Mouse (Mus musculus): ENCODE measurements around the gene Cpne4. TPM values are rescaled to one million over a fixed set of nuclear protein-coding genes. Genes with fewer than 3 reads are reported as not detected.

Gene Cpne4
- polyA plus RNA-seq, 1 experiment from 2014 or later = 0.34 TPM

GRCm38 (mm10) chr9:104912686-104913085 is 365.6 kb downstream of the Cpne4 start:
- H3K4me1 ChIP-seq (replicated peaks) = no peaks in the 10 kb centered on the region
- WGBS = 71% methylated on average over 2 of the region's 2 CpGs
- H3K4me3 ChIP-seq = no peak overlapping the region
- H3K27me3 ChIP-seq (ENCODE audit: insufficient read depth, poor library complexity, severe bottlenecking) = no peaks in the 10 kb centered on the region
- H3K27ac ChIP-seq = no peak overlapping the region
- no peaks in the 10 kb centered on the region for H3K9me3 ChIP-seq
- no peaks in the 10 kb centered on the region for H3K36me3 ChIP-seq
- DNase-seq (ENCODE audit: low spot score) = no peak

- H3K9me3 ChIP-seq = no peaks in the 10 kb centered on the region
- DNase-seq (ENCODE audit: low spot score) = no peak
- no peak overlapping the region for H3K27ac ChIP-seq
- WGBS = 82% methylated on average over 2 of the region's 2 CpGs
- no peaks in the 10 kb centered on the region for H3K27me3 ChIP-seq (ENCODE audit: insufficient read depth, poor library complexity, severe bottlenecking)
- H3K4me3 ChIP-seq = no peak overlapping the region
- no peaks in the 10 kb centered on the region for H3K36me3 ChIP-seq
- no peaks in the 10 kb centered on the region for H3K4me1 ChIP-seq (replicated peaks)
Observed at GRCm38 (mm10) chr9:104913327-104913726, 366.2 kb downstream of the Cpne4 start.

- H3K27ac ChIP-seq = no peak overlapping the region
- WGBS = 92% methylated on average over 4 of the region's 4 CpGs
Observed at GRCm38 (mm10) chr9:104921197-104921596, 374.1 kb downstream of the Cpne4 start.

GRCm38 (mm10) chr9:104922051-104922450 is 375.0 kb downstream of the Cpne4 start:
- H3K4me1 ChIP-seq (replicated peaks) = no peaks in the 10 kb centered on the region
- no peak overlapping the region for H3K27ac ChIP-seq
- DNase-seq (ENCODE audit: low spot score) = no peak
- no peaks in the 10 kb centered on the region for H3K27me3 ChIP-seq (ENCODE audit: insufficient read depth, poor library complexity, severe bottlenecking)
- no peaks in the 10 kb centered on the region for H3K36me3 ChIP-seq
- no peak overlapping the region for H3K4me3 ChIP-seq
- WGBS = 82% methylated on average over 2 of the region's 2 CpGs
- no peaks in the 10 kb centered on the region for H3K9me3 ChIP-seq

More at GRCm38 (mm10) chr9:104921197-104921596, 374.1 kb downstream of the Cpne4 start:
- Histone ChIP-seq H3K4me1 (replicated peaks) (no peaks in the 10 kb centered on the region), H3K36me3 (no peaks in the 10 kb centered on the region), H3K4me3 (no peak overlapping the region), H3K9me3 (no peaks in the 10 kb centered on the region), H3K27me3 (ENCODE audit: insufficient read depth, poor library complexity, severe bottlenecking) (no peaks in the 10 kb centered on the region)
- no peak for DNase-seq (ENCODE audit: low spot score)

- H3K9me3 ChIP-seq = no peaks in the 10 kb centered on the region
- no peak overlapping the region for H3K4me3 ChIP-seq
- H3K27me3 ChIP-seq (ENCODE audit: insufficient read depth, poor library complexity, severe bottlenecking) = no peaks in the 10 kb centered on the region
- no peak overlapping the region for H3K27ac ChIP-seq
- DNase-seq (ENCODE audit: low spot score) = no peak
- no peaks in the 10 kb centered on the region for H3K36me3 ChIP-seq
- H3K4me1 ChIP-seq (replicated peaks) = no peaks in the 10 kb centered on the region
- 78% methylated on average over 9 of the region's 9 CpGs for WGBS
Observed at GRCm38 (mm10) chr9:104928806-104929205, 381.7 kb downstream of the Cpne4 start.

- no peaks in the 10 kb centered on the region for H3K36me3 ChIP-seq
- no peaks in the 10 kb centered on the region for H3K27me3 ChIP-seq (ENCODE audit: insufficient read depth, poor library complexity, severe bottlenecking)
- 80% methylated on average over 4 of the region's 4 CpGs for WGBS
- no peak overlapping the region for H3K27ac ChIP-seq
- no peak overlapping the region for H3K4me3 ChIP-seq
- no peak for DNase-seq (ENCODE audit: low spot score)
- no peaks in the 10 kb centered on the region for H3K4me1 ChIP-seq (replicated peaks)
- no peaks in the 10 kb centered on the region for H3K9me3 ChIP-seq
Observed at GRCm38 (mm10) chr9:104940389-104940788, 393.3 kb downstream of the Cpne4 start.

GRCm38 (mm10) chr9:104950551-104950950 is 403.5 kb downstream of the Cpne4 start:
- no peak for DNase-seq (ENCODE audit: low spot score)
- Histone ChIP-seq H3K9me3 (no peaks in the 10 kb centered on the region), H3K27ac (no peak overlapping the region), H3K36me3 (no peaks in the 10 kb centered on the region), H3K4me1 (replicated peaks) (no peaks in the 10 kb centered on the region), H3K4me3 (no peak overlapping the region), H3K27me3 (ENCODE audit: insufficient read depth, poor library complexity, severe bottlenecking) (no peaks in the 10 kb centered on the region)
- WGBS = 74% methylated on average over 4 of the region's 4 CpGs

- H3K27ac ChIP-seq = no peak overlapping the region
- DNase-seq (ENCODE audit: low spot score) = no peak
- no peak overlapping the region for H3K4me3 ChIP-seq
- H3K36me3 ChIP-seq = no peaks in the 10 kb centered on the region
- WGBS = 82% methylated on average over 3 of the region's 3 CpGs
- H3K4me1 ChIP-seq (replicated peaks) = no peaks in the 10 kb centered on the region
- no peaks in the 10 kb centered on the region for H3K9me3 ChIP-seq
- no peaks in the 10 kb centered on the region for H3K27me3 ChIP-seq (ENCODE audit: insufficient read depth, poor library complexity, severe bottlenecking)
Observed at GRCm38 (mm10) chr9:104952176-104952575, 405.1 kb downstream of the Cpne4 start.

GRCm38 (mm10) chr9:104972828-104973227 is 425.7 kb downstream of the Cpne4 start:
- no peaks in the 10 kb centered on the region for H3K9me3 ChIP-seq
- DNase-seq (ENCODE audit: low spot score) = no peak
- H3K27me3 ChIP-seq (ENCODE audit: insufficient read depth, poor library complexity, severe bottlenecking) = no peaks in the 10 kb centered on the region
- no peaks in the 10 kb centered on the region for H3K36me3 ChIP-seq
- 88% methylated on average over 7 of the region's 7 CpGs for WGBS
- peaks cover 3% of the 10 kb centered on the region; the same call in 1 of the 2 replicates for H3K4me1 ChIP-seq (replicated peaks)
- no peak overlapping the region for H3K4me3 ChIP-seq
- H3K27ac ChIP-seq = no peak overlapping the region

- H3K27me3 ChIP-seq (ENCODE audit: insufficient read depth, poor library complexity, severe bottlenecking) = no peaks in the 10 kb centered on the region
- H3K4me1 ChIP-seq (replicated peaks) = no peaks in the 10 kb centered on the region
- no peak overlapping the region for H3K4me3 ChIP-seq
- DNase-seq (ENCODE audit: low spot score) = no peak
- no peaks in the 10 kb centered on the region for H3K9me3 ChIP-seq
- 88% methylated on average over 2 of the region's 2 CpGs for WGBS
- no peak overlapping the region for H3K27ac ChIP-seq
- no peaks in the 10 kb centered on the region for H3K36me3 ChIP-seq
Observed at GRCm38 (mm10) chr9:104981934-104982548, 435.0 kb downstream of the Cpne4 start.

- H3K36me3 ChIP-seq = no peaks in the 10 kb centered on the region
- 69% methylated on average over 1 of the region's 1 CpGs for WGBS
- H3K9me3 ChIP-seq = no peaks in the 10 kb centered on the region
- DNase-seq (ENCODE audit: low spot score) = no peak
- H3K27me3 ChIP-seq (ENCODE audit: insufficient read depth, poor library complexity, severe bottlenecking) = no peaks in the 10 kb centered on the region
- H3K4me1 ChIP-seq (replicated peaks) = no peaks in the 10 kb centered on the region
- no peak overlapping the region for H3K4me3 ChIP-seq
- H3K27ac ChIP-seq = no peak overlapping the region
Observed at GRCm38 (mm10) chr9:104998225-104998624, 451.1 kb downstream of the Cpne4 start.

- no peaks in the 10 kb centered on the region for H3K9me3 ChIP-seq
- peaks cover 3% of the 10 kb centered on the region; the same call in 1 of the 2 replicates for H3K4me1 ChIP-seq (replicated peaks)
- H3K27me3 ChIP-seq (ENCODE audit: insufficient read depth, poor library complexity, severe bottlenecking) = no peaks in the 10 kb centered on the region
- no peaks in the 10 kb centered on the region for H3K36me3 ChIP-seq
- DNase-seq (ENCODE audit: low spot score) = no peak
- H3K4me3 ChIP-seq = no peak overlapping the region
- WGBS = 29% methylated on average over 2 of the region's 2 CpGs
- H3K27ac ChIP-seq = no peak overlapping the region
Observed at GRCm38 (mm10) chr9:105010721-105011120, 463.6 kb downstream of the Cpne4 start.

GRCm38 (mm10) chr9:105018186-105018585 is 471.1 kb downstream of the Cpne4 start:
- Histone ChIP-seq H3K27me3 (ENCODE audit: insufficient read depth, poor library complexity, severe bottlenecking) (no peaks in the 10 kb centered on the region), H3K4me3 (no peak overlapping the region), H3K4me1 (replicated peaks) (no peaks in the 10 kb centered on the region), H3K9me3 (no peaks in the 10 kb centered on the region), H3K36me3 (no peaks in the 10 kb centered on the region), H3K27ac (no peak overlapping the region)
- 90% methylated on average over 7 of the region's 7 CpGs for WGBS
- no peak for DNase-seq (ENCODE audit: low spot score)

GRCm38 (mm10) chr9:105028311-105028710 is 481.2 kb downstream of the Cpne4 start:
- H3K36me3 ChIP-seq = no peaks in the 10 kb centered on the region
- H3K9me3 ChIP-seq = no peaks in the 10 kb centered on the region
- H3K27me3 ChIP-seq (ENCODE audit: insufficient read depth, poor library complexity, severe bottlenecking) = no peaks in the 10 kb centered on the region
- WGBS = 78% methylated on average over 3 of the region's 3 CpGs
- H3K27ac ChIP-seq = no peak overlapping the region
- no peak for DNase-seq (ENCODE audit: low spot score)
- no peaks in the 10 kb centered on the region for H3K4me1 ChIP-seq (replicated peaks)
- H3K4me3 ChIP-seq = no peak overlapping the region
